Mouse (Mus musculus) liver, adult 2 months (tissue): ENCODE data around the gene Hectd4. TPM values are rescaled to one million over a fixed set of nuclear protein-coding genes. Genes with fewer than 3 reads are reported as not detected.

Source experiments
- DNase-seq: peaks from one replicate; pipeline ENCODE4 v3.0.0-alpha.2; 2011; ENCODE audit warnings: low read depth, low spot score; ENCODE audit errors: extremely low read depth
- H3K27ac ChIP-seq: fragments of 200-500 bp; replicated peaks from 2 replicates; pipeline ENCODE4 v1.5.1; 2012; ENCODE audit warnings: low read depth, mild to moderate bottlenecking, control low read depth, inconsistent platforms, low read length; ENCODE audit not compliant: insufficient read depth
- H3K27me3 ChIP-seq: fragments of 200-500 bp; 2 replicates; pipeline ENCODE4 v1.6.1; 2012; ENCODE audit warnings: mild to moderate bottlenecking, moderate library complexity, low read length, inconsistent platforms; ENCODE audit not compliant: control insufficient read depth, insufficient read depth
- H3K36me3 ChIP-seq: fragments of 200-500 bp; 2 replicates; pipeline ENCODE4 v1.6.1; 2012; ENCODE audit warnings: low read length, inconsistent platforms; ENCODE audit not compliant: control insufficient read depth, insufficient read depth
- H3K4me1 ChIP-seq: fragments of 200-500 bp; 2 replicates; pipeline ENCODE4 v1.6.1; 2011; ENCODE audit warnings: low read length; ENCODE audit not compliant: control insufficient read depth, insufficient read depth
- H3K4me3 ChIP-seq: fragments of 200-500 bp; 2 replicates; pipeline ENCODE4 v1.5.1; 2011; ENCODE audit warnings: low read depth, mild to moderate bottlenecking, control low read depth, low read length, moderate library complexity; ENCODE audit not compliant: insufficient read depth
- H3K79me2 ChIP-seq: fragments of 200-500 bp; 2 replicates; pipeline ENCODE4 v1.6.1; 2012; ENCODE audit warnings: inconsistent platforms, mild to moderate bottlenecking, low read length, moderate library complexity; ENCODE audit not compliant: control insufficient read depth, insufficient read depth
- H3K9ac ChIP-seq: fragments of 200-500 bp; 2 replicates; pipeline ENCODE4 v1.6.1; 2012; ENCODE audit warnings: low read depth, mild to moderate bottlenecking, control low read depth, inconsistent platforms, low read length
- CTCF ChIP-seq: fragments of 200-500 bp; IDR thresholded peaks from 2 replicates; pipeline ENCODE4 v1.5.1; 2011; ENCODE audit warnings: low read depth, low read length, control low read depth
- POLR2A ChIP-seq: fragments of 200-500 bp; IDR thresholded peaks from 2 replicates; pipeline ENCODE4 v1.6.1; 2011; ENCODE audit warnings: low read length, control low read depth; ENCODE audit not compliant: insufficient read depth; ENCODE audit errors: extremely low read depth
- WGBS: fragments of 180-500 bp; shearing (Covaris S2); methylation state at CpG from one replicate; pipeline ENCODE4 v1.1.7; 2018; 5-methylcytosine and 5-hydroxymethylcytosine counted together
- polyA plus RNA-seq: library from polyadenylated mRNA; depleted of rRNA; stranded (reverse); fragments of >200 nt; gene quantifications from 2 replicates; pipeline ENCODE4 v1.2.3, GENCODE M21; 2012
- total RNA-seq: library from RNA; depleted of rRNA; stranded (reverse); fragments of >200 nt; gene quantifications from 2 replicates; pipeline ENCODE4 v1.2.3, GENCODE M21; 2014

Hectd4 gene
- total and polyA plus RNA-seq, 2 experiments: 7.6 to 9.7 TPM

- peak overlapping the region; percentile 14; the same call in 1 of the 2 replicates for H3K9ac ChIP-seq
- WGBS: 26% methylated on average over 4 of the region's 4 CpGs
- H3K27ac ChIP-seq: peak overlapping the region; percentile 80
- H3K27me3 ChIP-seq: no peaks in the 10 kb centered on the region
- H3K79me2 ChIP-seq: peaks cover 12% of the 10 kb centered on the region; the same call in 1 of the 2 replicates
- peak; percentile 70 for DNase-seq
- no peak for TF ChIP-seq POLR2A
- no peak for TF ChIP-seq CTCF
- H3K36me3 ChIP-seq: no peaks in the 10 kb centered on the region; the same call in 1 of the 2 replicates
- peaks cover 15% of the 10 kb centered on the region for H3K4me1 ChIP-seq
- no peak overlapping the region for H3K4me3 ChIP-seq
Observed at GRCm38 (mm10) chr5:121387126-121387525, 167.1 kb downstream of the Hectd4 start.

DNA sequence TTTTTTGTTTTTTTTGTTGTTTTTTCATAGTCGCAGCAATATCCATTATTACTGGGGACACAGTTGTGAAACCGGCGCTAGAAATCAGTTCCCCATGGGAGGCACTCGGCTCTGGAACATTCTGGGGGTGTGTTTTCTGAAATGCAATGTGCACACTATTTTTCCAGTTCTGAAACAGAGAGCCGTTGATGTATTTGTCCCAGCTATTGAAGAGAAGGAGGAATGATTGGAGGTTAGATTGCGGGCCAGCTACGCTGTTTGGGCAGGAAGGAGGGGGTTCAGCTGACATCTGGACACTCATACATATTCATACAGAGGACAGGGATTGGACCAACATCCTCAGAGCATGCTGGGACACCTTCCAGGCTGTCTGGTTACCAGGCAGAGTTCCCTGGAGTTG is 169.1 kb downstream of the Hectd4 start:
- no peak for DNase-seq
- Histone ChIP-seq H3K27me3 (no peaks in the 10 kb centered on the region), H3K4me3 (no peak overlapping the region), H3K9ac (no peak overlapping the region), H3K79me2 (no peaks in the 10 kb centered on the region), H3K27ac (peak overlapping the region; percentile 33; the same call in 1 of the 2 replicates), H3K36me3 (no peaks in the 10 kb centered on the region), H3K4me1 (peaks cover 8% of the 10 kb centered on the region)
- WGBS: 77% methylated on average over 7 of the region's 7 CpGs
- TF ChIP-seq CTCF: no peak
- TF ChIP-seq POLR2A: no peak

DNA sequence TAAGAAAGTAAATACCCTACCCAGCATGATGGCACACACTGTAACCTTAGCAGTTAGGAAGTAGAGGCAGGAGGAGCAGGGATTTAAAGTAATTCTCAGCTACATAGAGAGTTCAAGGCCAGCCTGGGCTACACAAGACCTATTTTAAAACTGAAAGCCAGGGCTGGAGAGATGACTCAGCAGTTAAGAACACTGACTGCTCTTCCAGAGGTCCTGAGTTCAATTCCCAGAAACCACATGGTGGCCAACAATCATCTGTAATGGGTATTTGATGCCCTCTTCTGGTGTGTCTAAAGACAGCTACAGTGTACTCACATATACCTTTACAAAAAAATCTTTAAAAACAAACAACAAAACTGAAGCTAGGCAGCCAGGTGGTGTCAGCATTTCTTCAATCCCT is 169.7 kb downstream of the Hectd4 start:
- TF ChIP-seq POLR2A (no peak), CTCF (no peak)
- no peaks in the 10 kb centered on the region for H3K36me3 ChIP-seq
- no peak for DNase-seq
- H3K9ac ChIP-seq: no peak overlapping the region
- H3K4me3 ChIP-seq: no peak overlapping the region
- H3K27me3 ChIP-seq: no peaks in the 10 kb centered on the region
- peaks cover 6% of the 10 kb centered on the region for H3K4me1 ChIP-seq
- H3K79me2 ChIP-seq: no peaks in the 10 kb centered on the region
- 0 out of 2 replicates have a peak overlapping the region, but pooled peaks have one; percentile 33 for H3K27ac ChIP-seq

- H3K27ac ChIP-seq: no peak overlapping the region
- 0 out of 2 replicates have a peak, but pooled peaks cover under 1% of the 10 kb centered on the region for H3K79me2 ChIP-seq
- no peaks in the 10 kb centered on the region for H3K36me3 ChIP-seq
- no peaks in the 10 kb centered on the region for H3K4me1 ChIP-seq
- WGBS: 48% methylated on average over 16 of the region's 16 CpGs
- TF ChIP-seq CTCF: peak; percentile 50
- TF ChIP-seq POLR2A: no peak
- H3K9ac ChIP-seq: no peak overlapping the region
- no peaks in the 10 kb centered on the region for H3K27me3 ChIP-seq
- DNase-seq: peak; percentile 40
- H3K4me3 ChIP-seq: no peak overlapping the region
Observed at GRCm38 (mm10) chr5:121392667-121393380, 172.8 kb downstream of the Hectd4 start.

DNA sequence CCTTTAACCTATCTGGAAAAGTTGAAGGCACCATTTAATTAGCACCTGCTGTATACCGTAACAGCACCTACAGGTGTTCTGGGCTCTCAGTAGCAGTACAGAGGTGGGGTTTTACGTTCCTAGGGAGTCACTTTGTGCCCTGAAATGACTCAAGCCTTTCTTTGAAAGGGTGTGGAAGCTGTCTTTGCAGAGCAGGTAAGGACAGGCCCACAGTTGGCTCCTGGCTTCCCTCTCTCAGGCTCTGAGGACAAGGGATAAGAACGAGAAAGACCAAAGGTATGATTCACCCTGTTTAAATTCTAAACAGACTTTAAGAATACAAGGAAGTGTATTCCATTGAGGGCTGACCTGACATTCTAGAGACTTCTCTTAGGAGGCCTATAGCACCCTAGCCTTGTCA is 173.4 kb downstream of the Hectd4 start:
- peaks cover 6% of the 10 kb centered on the region; the same call in 1 of the 2 replicates for H3K79me2 ChIP-seq
- no peaks in the 10 kb centered on the region for H3K4me1 ChIP-seq
- H3K9ac ChIP-seq: no peak overlapping the region
- H3K27ac ChIP-seq: no peak overlapping the region
- H3K36me3 ChIP-seq: no peaks in the 10 kb centered on the region
- H3K4me3 ChIP-seq: no peak overlapping the region
- no peaks in the 10 kb centered on the region for H3K27me3 ChIP-seq
- TF ChIP-seq CTCF (no peak), POLR2A (no peak)
- WGBS: 79% methylated on average over 3 of the region's 3 CpGs
- no peak for DNase-seq

DNA sequence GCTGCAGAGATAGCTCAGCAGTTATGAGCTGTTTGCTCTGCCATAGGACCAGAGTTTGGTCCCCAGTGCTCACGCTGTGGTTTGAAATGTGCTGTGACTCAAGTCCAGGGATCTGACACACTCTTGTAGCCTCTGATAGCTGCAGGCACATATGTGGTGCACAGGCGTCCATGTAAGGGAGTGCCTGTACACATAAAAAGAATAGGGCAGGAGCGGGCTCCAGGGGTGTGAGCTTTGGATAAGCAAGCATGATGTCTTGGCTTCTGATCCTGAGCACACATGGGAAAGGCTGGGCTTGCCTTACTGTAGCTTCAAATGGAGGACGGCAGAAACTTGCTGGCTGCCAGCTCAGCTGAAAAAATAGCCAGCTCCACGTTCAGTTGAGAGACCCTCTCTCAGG is 175.6 kb downstream of the Hectd4 start:
- Histone ChIP-seq H3K79me2 (peaks cover 21% of the 10 kb centered on the region), H3K4me1 (peaks cover 15% of the 10 kb centered on the region), H3K27ac (no peak overlapping the region), H3K4me3 (no peak overlapping the region), H3K9ac (no peak overlapping the region), H3K36me3 (no peaks in the 10 kb centered on the region), H3K27me3 (no peaks in the 10 kb centered on the region)
- 94% methylated on average over 5 of the region's 5 CpGs for WGBS
- no peak for TF ChIP-seq POLR2A
- TF ChIP-seq CTCF: no peak
- no peak for DNase-seq
